25 mouse cellular contexts compared by ENCODE assay signal in the genomic region with DNA sequence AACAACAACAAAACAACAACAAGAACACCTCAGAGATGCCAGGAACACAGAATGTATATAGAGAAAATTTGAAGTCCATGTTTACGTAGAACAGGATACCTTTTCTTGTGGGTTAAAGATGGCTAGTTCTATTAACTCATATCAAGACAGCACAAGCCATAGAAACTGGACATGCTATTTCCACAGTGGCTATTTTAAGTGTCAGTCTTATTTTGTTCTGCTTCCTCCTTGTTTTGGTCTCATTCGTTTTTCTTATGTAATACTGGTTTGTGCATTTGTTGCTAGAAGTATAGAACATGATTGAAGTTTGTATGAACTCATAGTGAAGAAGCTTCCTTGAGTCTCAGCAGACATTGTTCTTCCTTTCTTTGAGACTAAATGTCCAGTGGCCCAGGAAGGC. TPM values are rescaled to one million over a fixed set of nuclear protein-coding genes. Genes with fewer than 3 reads are reported as not detected.
"Had no signal": no experiment of that assay in that cellular context is flagged by ENCODE, and none has a peak within 500 bp of the region (broad histone marks: within the 10 kb centered on the region; RNA-seq: fewer than 3 reads in every experiment).

No protein-coding gene starts in this region.

- ATAC-seq: liver, postnatal 0 days; lung, postnatal 0 days; midbrain, embryonic 16.5 days had no signal

- H3K4me3 ChIP-seq: liver, embryonic 15.5 days; lung, embryonic 15.5 days; midbrain, embryonic 10.5 days; midbrain, embryonic 12.5 days; myocyte; neural tube, embryonic 13.5 days; neural tube, embryonic 15.5 days; stomach, embryonic 15.5 days had no signal

- H3K27ac ChIP-seq: liver, embryonic 15.5 days; lung, embryonic 15.5 days; midbrain, embryonic 10.5 days; midbrain, embryonic 12.5 days; neural tube, embryonic 13.5 days; neural tube, embryonic 15.5 days; stomach, embryonic 15.5 days; stomach, postnatal 0 days had no signal

- DNase-seq: liver, postnatal 0 days; lung, adult 2 months; lung, postnatal 14 days; lung, postnatal 36 days; midbrain, embryonic 14.5 days; retina, postnatal 1 day; right cerebral cortex, adult 18-20 months; right cerebral cortex, postnatal 25 days; right cerebral cortex, postnatal 4 days; spleen, adult 18-20 months; thymus, adult 2 months; thymus, postnatal 25 days; thymus, postnatal 4 days had no signal

RNA-seq across cellular contexts. Expression of a gene that starts 16.2 kb away (rescaled TPM):
- total RNA-seq: megakaryocyte-erythroid progenitor cell, adult 5-6 weeks had no signal

RNA-seq across cellular contexts. Expression of a gene that starts 19.9 kb away (rescaled TPM):
- total RNA-seq: megakaryocyte-erythroid progenitor cell, adult 5-6 weeks had no signal

RNA-seq across cellular contexts. Expression of a gene that starts 54.6 kb away (rescaled TPM):
- total RNA-seq: megakaryocyte-erythroid progenitor cell, adult 5-6 weeks had no signal
